Mouse (Mus musculus): ENCODE measurements around the gene Rinl.

DNA sequence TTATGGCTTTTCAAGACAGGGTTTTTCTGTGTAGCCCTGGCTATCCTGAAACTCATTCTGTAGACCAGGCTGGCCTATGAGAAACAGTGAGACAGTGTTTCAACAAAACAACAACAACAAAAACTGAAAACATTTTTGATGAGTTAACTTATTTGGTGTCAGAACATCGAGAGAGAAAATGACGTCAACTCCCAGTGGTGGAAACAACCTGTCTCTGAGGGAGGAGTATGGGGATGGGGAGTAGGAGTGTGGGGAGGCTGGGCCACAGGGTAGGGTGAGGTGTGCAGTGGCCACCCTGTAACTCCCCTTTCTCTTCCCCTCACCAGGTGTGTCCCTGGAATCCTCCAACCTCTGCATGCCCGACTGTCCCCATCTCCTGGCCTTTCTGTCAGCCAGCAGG lies 5.7 kb downstream of the Rinl start:
- no peak for TF ChIP-seq CTCF (IDR thresholded peaks at IDR 0.05; ENCODE audit: insufficient read depth, low read depth, low read length)
- TF ChIP-seq POLR2A (IDR thresholded peaks at IDR 0.05; ENCODE audit: insufficient read depth, low read depth, low read length), result no peak
